Mouse (Mus musculus) lung, adult 2 months (tissue): ENCODE data around the gene Gm5799.
"Not testable (repeated sequence)": the region's sequence is repeated elsewhere in the genome, so short reads cannot be mapped to it uniquely, and the experiment has no call there.

Experiments used
- CTCF ChIP-seq: fragments of 200-500 bp; IDR thresholded peaks from 2 replicates; pipeline ENCODE4 v1.5.1; 2011; ENCODE audit warnings: mild to moderate bottlenecking, low read length, control low read depth; ENCODE audit not compliant: insufficient read depth
- POLR2A ChIP-seq: fragments of 200-500 bp; IDR thresholded peaks from 2 replicates; pipeline ENCODE4 v1.6.1; 2011; ENCODE audit warnings: low read depth, mild to moderate bottlenecking, control low read depth, low read length, borderline replicate concordance; ENCODE audit errors: extremely low read depth

DNA sequence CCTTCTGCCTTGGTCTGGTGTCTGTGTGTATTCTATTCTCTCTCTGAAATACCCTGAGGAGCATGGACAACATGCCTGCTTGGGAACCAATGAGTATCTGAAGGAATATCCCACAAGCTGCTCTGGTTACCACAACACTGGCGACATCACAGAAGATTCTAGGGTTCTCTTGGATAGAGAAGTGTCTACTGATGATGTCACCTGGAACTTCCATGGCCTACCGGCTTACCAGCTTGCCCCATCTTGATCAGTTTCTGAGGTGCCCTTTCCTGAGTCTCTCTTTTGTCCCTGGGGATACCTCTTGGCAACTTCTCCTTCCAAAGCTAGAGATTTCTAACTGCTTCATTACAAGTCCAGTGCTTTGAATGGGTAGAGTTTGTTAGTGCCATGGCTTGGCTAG lies 35.7 kb downstream of the Gm5799 start, which contains the start of gene Gm17654:
- not testable (repeated sequence) for TF ChIP-seq CTCF, POLR2A
